Mouse (Mus musculus) CH12.LX (cell line): ENCODE results near the gene Mcf2l. TPM values are rescaled to one million over a fixed set of nuclear protein-coding genes. Genes with fewer than 3 reads are reported as not detected.

ENCODE experiments used
- DNase-seq: peaks from one replicate; pipeline ENCODE4 v3.0.0-alpha.2; 2013; ENCODE audit errors: extremely low read depth
- H3K27ac ChIP-seq: 2 replicates; pipeline ENCODE4 v1.5.1; 2012; ENCODE audit warnings: low read depth, mild to moderate bottlenecking, control low read depth, moderate library complexity; ENCODE audit not compliant: insufficient read depth
- H3K27me3 ChIP-seq: replicated peaks from 2 replicates; pipeline ENCODE3; 2012; ENCODE audit warnings: inconsistent platforms
- H3K36me3 ChIP-seq, 2 experiments: replicated peaks in 1 of 2; 2 replicates each; pipeline versions ENCODE3 to v1.6.1; 2012; ENCODE audit warnings: inconsistent platforms in 1 of 2, low read length in 1 of 2, mild to moderate bottlenecking in 1 of 2, mixed read lengths in 1 of 2, moderate library complexity in 1 of 2; ENCODE audit not compliant: control insufficient read depth in 1 of 2, insufficient read depth in 1 of 2
- H3K4me1 ChIP-seq, 2 experiments: 2 replicates each; pipeline ENCODE4 v1.6.1; 2012; ENCODE audit warnings: inconsistent platforms in 1 of 2, moderate library complexity in 1 of 2; ENCODE audit not compliant: insufficient read depth in 2 of 2, control insufficient read depth in 1 of 2
- H3K4me2 ChIP-seq: 2 replicates; pipeline ENCODE4 v1.6.1; 2012; ENCODE audit warnings: low read depth, mild to moderate bottlenecking, control low read depth; ENCODE audit not compliant: poor library complexity, insufficient read depth, severe bottlenecking
- H3K4me3 ChIP-seq, 3 experiments: fragments of 150-350 bp in 1 of 3; sonication (generic) in 1 of 3; replicated peaks in 1 of 3; 2 replicates each; pipeline versions ENCODE3 to v1.5.1; 2011 to 2012; ENCODE audit warnings: low read depth in 2 of 3, low read length in 2 of 3, mild to moderate bottlenecking in 2 of 3, moderate library complexity in 2 of 3, control low read depth in 1 of 3, improper control_type of control experiment in 1 of 3, inconsistent platforms in 1 of 3, mixed read lengths in 1 of 3; ENCODE audit not compliant: poor library complexity in 1 of 3
- H3K79me2 ChIP-seq: replicated peaks from 2 replicates; pipeline ENCODE4 v1.6.1; 2012; ENCODE audit warnings: mild to moderate bottlenecking, moderate library complexity; ENCODE audit not compliant: control insufficient read depth, poor library complexity, insufficient read depth, severe bottlenecking; ENCODE audit errors: extremely low read depth
- H3K9ac ChIP-seq: 2 replicates; pipeline ENCODE4 v1.6.1; 2012; ENCODE audit warnings: low read depth, mild to moderate bottlenecking, control low read depth, moderate library complexity; ENCODE audit not compliant: insufficient read depth
- H3K9me3 ChIP-seq: replicated peaks from 2 replicates; pipeline ENCODE3; 2012; ENCODE audit warnings: low read length, inconsistent platforms, mixed read lengths
- CHD1 ChIP-seq: IDR thresholded peaks from 2 replicates; pipeline ENCODE4 v1.6.1; 2012; ENCODE audit warnings: low read depth, low read length, improper control_type of control experiment, inconsistent platforms
- CTCF ChIP-seq, 2 experiments: IDR thresholded peaks in 1 of 2; conservative IDR thresholded peaks in 1 of 2; 2 replicates each; pipeline ENCODE4 v1.5.1; 2011 to 2012; ENCODE audit warnings: low read depth in 2 of 2, low read length in 2 of 2, improper control_type of control experiment in 1 of 2, inconsistent platforms in 1 of 2, mild to moderate bottlenecking in 1 of 2, moderate library complexity in 1 of 2
- E2F4 ChIP-seq: IDR thresholded peaks from 2 replicates; pipeline ENCODE4 v1.6.1; 2011; ENCODE audit warnings: low read depth, low read length, improper control_type of control experiment; ENCODE audit not compliant: insufficient replicate concordance
- ELF1 ChIP-seq: IDR thresholded peaks from 2 replicates; pipeline ENCODE4 v1.6.1; 2014; ENCODE audit warnings: low read depth, mild to moderate bottlenecking, inconsistent platforms, low read length, improper control_type of control experiment
- JUN ChIP-seq: IDR thresholded peaks from 2 replicates; pipeline ENCODE4 v1.6.1; 2011; ENCODE audit warnings: low read depth, mild to moderate bottlenecking, low read length, improper control_type of control experiment, moderate library complexity; ENCODE audit not compliant: insufficient read depth
- JUND ChIP-seq: conservative IDR thresholded peaks from 2 replicates; pipeline ENCODE4 v1.6.1; 2011; ENCODE audit warnings: low read depth, low read length, improper control_type of control experiment
- KAT2A ChIP-seq: IDR thresholded peaks from 2 replicates; pipeline ENCODE4 v1.6.1; 2012; ENCODE audit warnings: low read length, improper control_type of control experiment, inconsistent platforms; ENCODE audit not compliant: insufficient replicate concordance
- MAFK ChIP-seq: IDR thresholded peaks from 2 replicates; pipeline ENCODE4 v1.6.1; 2011; ENCODE audit warnings: low read length, improper control_type of control experiment; ENCODE audit not compliant: insufficient replicate concordance
- MAX ChIP-seq: IDR thresholded peaks from 2 replicates; pipeline ENCODE4 v1.6.1; 2011; ENCODE audit warnings: low read length, improper control_type of control experiment
- MEF2A ChIP-seq: IDR thresholded peaks from 2 replicates; pipeline ENCODE4 v1.6.1; 2014; ENCODE audit warnings: low read depth, mild to moderate bottlenecking, inconsistent platforms, low read length, improper control_type of control experiment, borderline replicate concordance
- NRF1 ChIP-seq: IDR thresholded peaks from 2 replicates; pipeline ENCODE4 v1.6.1; 2014; ENCODE audit warnings: low read depth, mild to moderate bottlenecking, inconsistent platforms, low read length, improper control_type of control experiment, moderate library complexity
- SIN3A ChIP-seq: IDR thresholded peaks from 2 replicates; pipeline ENCODE4 v1.6.1; 2012; ENCODE audit warnings: low read length, improper control_type of control experiment, inconsistent platforms
- SMC3 ChIP-seq: IDR thresholded peaks from 2 replicates; pipeline ENCODE4 v1.6.1; 2011; ENCODE audit warnings: low read depth, low read length, improper control_type of control experiment
- TBP ChIP-seq: conservative IDR thresholded peaks from 2 replicates; pipeline ENCODE4 v1.6.1; 2011; ENCODE audit warnings: low read depth, low read length, improper control_type of control experiment
- ZC3H11A ChIP-seq: IDR thresholded peaks from 2 replicates; pipeline ENCODE4 v1.6.1; 2012; ENCODE audit warnings: low read depth, mild to moderate bottlenecking, inconsistent platforms, low read length, improper control_type of control experiment
- ZKSCAN1 ChIP-seq: IDR thresholded peaks from 2 replicates; pipeline ENCODE4 v1.6.1; 2012; ENCODE audit warnings: low read depth, inconsistent platforms, low read length, improper control_type of control experiment, borderline replicate concordance
- ZNF384 ChIP-seq: IDR thresholded peaks from 2 replicates; pipeline ENCODE4 v1.6.1; 2012; ENCODE audit warnings: low read depth, low read length, improper control_type of control experiment, inconsistent platforms
- dilution Hi-C: fragments of 300-500 bp; cut with MboI; formaldehyde crosslinking; loops from 2 replicates; pipeline ENCODE4 v1.14.3; 2020; ENCODE audit warnings: low sequenced_read_pairs; ENCODE audit not compliant: extremely low pct_unique_long_range_greater_than_20kb, extremely low pct_ligation_motif_present
- in situ Hi-C: fragments of 300-500 bp; cut with MboI; formaldehyde crosslinking; loops from 3 replicates; pipeline ENCODE4 v1.14.3; 2019; ENCODE audit warnings: low sequenced_read_pairs, low pct_ligation_motif_present, low pct_unique_long_range_greater_than_20kb, mixed read lengths
- polyA plus RNA-seq: library from polyadenylated mRNA; unstranded; fragments of >175 nt; gene quantifications from 2 replicates; pipeline ENCODE4 v1.2.1, GENCODE M21; 2012; ENCODE audit warnings: low read depth; ENCODE audit not compliant: insufficient read length
- total RNA-seq, 2 experiments: library from RNA; depleted of rRNA; stranded (reverse); fragments of 300-350 nt in 1 of 2; fragments of >200 nt in 1 of 2; gene quantifications; 2 replicates each; pipeline ENCODE4 v1.2.3; 2012 to 2014

The Mcf2l gene
- total and polyA plus RNA-seq, 3 experiments: not detected

GRCm38 (mm10) chr8:12917029-12917428 lies 43.4 kb downstream of the Mcf2l start:
- H3K9ac ChIP-seq: no peak overlapping the region
- DNase-seq: no peak
- no peak overlapping the region for H3K27ac ChIP-seq
- H3K36me3 ChIP-seq: no peaks in the 10 kb centered on the region
- dilution Hi-C loops (no loop called here), in situ Hi-C loops (no loop called here)
- no peaks in the 10 kb centered on the region for H3K79me2 ChIP-seq
- H3K4me1 ChIP-seq: no peaks in the 10 kb centered on the region; a peak in 1 of 4 replicates
- H3K27me3 ChIP-seq: peaks cover 93% of the 10 kb centered on the region
- H3K9me3 ChIP-seq: no peaks in the 10 kb centered on the region
- no peak overlapping the region for H3K4me3 ChIP-seq
- no peak overlapping the region for H3K4me2 ChIP-seq
- TF ChIP-seq ZC3H11A: no peak
- TF ChIP-seq TBP: no peak
- TF ChIP-seq SMC3: no peak
- TF ChIP-seq ZNF384: no peak
- no peak for TF ChIP-seq ZKSCAN1
- TF ChIP-seq CHD1: no peak

GRCm38 (mm10) chr8:12917831-12918230 lies 44.2 kb downstream of the Mcf2l start:
- dilution Hi-C loops (no loop called here), in situ Hi-C loops (no loop called here)
- Histone ChIP-seq H3K4me3 (no peak overlapping the region), H3K79me2 (no peaks in the 10 kb centered on the region), H3K9me3 (no peaks in the 10 kb centered on the region), H3K27ac (no peak overlapping the region), H3K9ac (no peak overlapping the region), H3K4me1 (no peaks in the 10 kb centered on the region; a peak in 1 of 4 replicates), H3K36me3 (no peaks in the 10 kb centered on the region), H3K4me2 (no peak overlapping the region), H3K27me3 (peaks cover 94% of the 10 kb centered on the region)
- no peak for DNase-seq
- TF ChIP-seq MAFK (no peak), MAX (no peak), KAT2A (no peak), E2F4 (no peak)

GRCm38 (mm10) chr8:12920599-12920998 lies 47.0 kb downstream of the Mcf2l start:
- Histone ChIP-seq H3K9me3 (peaks cover 2% of the 10 kb centered on the region), H3K9ac (no peak overlapping the region), H3K4me3 (no peak overlapping the region), H3K27me3 (peaks cover 95% of the 10 kb centered on the region), H3K36me3 (no peaks in the 10 kb centered on the region), H3K27ac (no peak overlapping the region), H3K4me1 (no peaks in the 10 kb centered on the region; a peak in 1 of 4 replicates), H3K4me2 (no peak overlapping the region), H3K79me2 (no peaks in the 10 kb centered on the region)
- dilution Hi-C loops (no loop called here), in situ Hi-C loops (no loop called here)
- no peak for DNase-seq
- no peak for TF ChIP-seq JUND
- TF ChIP-seq MEF2A: no peak
- TF ChIP-seq SIN3A: no peak
- TF ChIP-seq CHD1: no peak
- TF ChIP-seq JUN: no peak
- TF ChIP-seq ZNF384: no peak
- no peak for TF ChIP-seq SMC3
- no peak for TF ChIP-seq CTCF (conservative IDR thresholded peaks at IDR 0.05 in 1 of 2, IDR thresholded peaks at IDR 0.05 in 1 of 2; ENCODE audit: low read depth in 2 of 2, low read length in 2 of 2)
- no peak for TF ChIP-seq NRF1
- TF ChIP-seq KAT2A: no peak
- no peak for TF ChIP-seq ELF1
